Mouse (Mus musculus): Measurements from ENCODE around the gene Slc39a11. TPM values are rescaled to one million over a fixed set of nuclear protein-coding genes. Genes with fewer than 3 reads are reported as not detected.

Slc39a11 gene
- polyA plus RNA-seq (2017; shearing (Covaris generic)): 36.6 TPM

DNA sequence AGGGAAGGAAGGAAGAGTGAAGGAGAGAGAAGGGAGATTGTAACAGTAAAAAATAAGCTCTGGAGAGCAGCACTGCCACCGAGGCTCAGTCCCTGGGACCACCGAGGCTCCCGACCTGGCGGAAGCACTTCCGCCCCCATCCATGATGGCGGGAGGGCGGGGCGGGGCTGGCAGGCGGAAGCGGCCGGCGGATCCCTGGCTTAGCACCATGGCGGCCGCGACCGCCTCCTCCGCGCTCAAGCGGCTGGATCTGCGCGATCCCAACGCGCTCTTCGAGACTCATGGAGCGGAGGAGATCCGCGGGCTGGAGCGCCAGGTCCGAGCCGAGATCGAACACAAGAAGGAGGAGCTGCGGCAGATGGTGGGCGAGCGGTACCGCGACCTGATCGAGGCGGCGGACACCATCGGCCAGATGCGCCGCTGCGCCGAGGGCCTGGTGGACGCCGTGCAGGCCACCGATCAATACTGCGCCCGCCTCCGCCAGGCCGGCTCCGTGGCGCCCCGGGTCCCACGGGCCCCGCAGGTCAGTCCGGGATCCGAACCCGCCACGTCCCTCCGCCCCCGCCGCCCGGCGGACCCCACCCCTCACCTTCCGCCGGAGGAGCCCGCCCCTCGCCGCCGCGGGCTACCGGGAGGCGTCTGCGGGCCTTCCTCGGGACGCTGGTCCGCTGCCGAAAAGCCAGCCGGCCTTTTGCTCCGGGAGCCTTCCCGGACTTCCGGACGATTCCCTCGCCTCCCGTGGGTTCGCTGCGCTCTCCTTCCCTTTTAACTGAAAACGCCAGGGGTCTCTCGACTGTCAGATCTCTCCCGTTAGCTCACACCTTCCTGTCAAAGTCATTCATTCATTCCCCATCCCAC lies at the start of gene Slc39a11:
Gene Slc39a11 (minus strand): TSS at position 727 of the 858 bp plus-strand sequence.

DNA sequence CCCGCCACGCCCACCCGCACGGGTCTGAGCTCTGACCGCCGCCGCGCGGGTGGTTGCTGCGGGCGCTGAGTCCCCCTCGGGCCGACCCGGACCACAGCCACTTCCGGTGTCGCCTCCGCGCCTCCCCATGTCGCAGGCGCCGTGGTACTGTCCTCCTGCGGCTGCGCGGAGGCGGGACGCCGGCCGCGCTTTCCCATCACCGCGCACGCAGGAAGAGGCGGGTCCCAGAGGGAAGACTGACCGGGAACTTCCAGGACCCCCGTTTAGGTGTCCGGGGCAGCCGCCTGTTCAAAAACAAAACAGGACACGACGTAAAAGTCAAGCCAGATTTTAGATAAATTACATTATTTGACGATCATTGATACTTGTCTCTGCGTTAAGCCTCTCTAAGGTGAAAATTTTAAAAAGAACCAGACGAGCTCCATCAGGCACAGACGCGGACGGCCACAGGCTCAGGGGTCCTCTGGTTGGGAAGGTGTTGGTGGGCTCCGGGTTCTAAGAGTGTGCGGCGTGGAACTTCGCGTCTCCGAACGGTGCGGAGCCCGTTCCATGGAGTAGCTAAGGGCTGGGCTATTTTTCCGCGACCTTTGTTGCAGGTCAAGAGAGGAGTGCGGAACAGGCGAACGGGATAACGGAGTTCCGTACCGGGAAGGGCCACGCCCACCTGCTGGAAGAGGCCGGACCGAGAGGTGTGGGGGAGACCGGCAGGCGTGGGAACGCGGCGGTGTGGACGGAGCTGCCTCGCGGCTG lies 34.3 kb upstream of the Slc39a11 start, which contains the start of the genes Fam104a and D11Wsu47e:
Gene Fam104a (minus strand): TSS at position 199 of the 750 bp plus-strand sequence.
Gene D11Wsu47e (plus strand): TSS at position 456 of the 750 bp plus-strand sequence.

DNA sequence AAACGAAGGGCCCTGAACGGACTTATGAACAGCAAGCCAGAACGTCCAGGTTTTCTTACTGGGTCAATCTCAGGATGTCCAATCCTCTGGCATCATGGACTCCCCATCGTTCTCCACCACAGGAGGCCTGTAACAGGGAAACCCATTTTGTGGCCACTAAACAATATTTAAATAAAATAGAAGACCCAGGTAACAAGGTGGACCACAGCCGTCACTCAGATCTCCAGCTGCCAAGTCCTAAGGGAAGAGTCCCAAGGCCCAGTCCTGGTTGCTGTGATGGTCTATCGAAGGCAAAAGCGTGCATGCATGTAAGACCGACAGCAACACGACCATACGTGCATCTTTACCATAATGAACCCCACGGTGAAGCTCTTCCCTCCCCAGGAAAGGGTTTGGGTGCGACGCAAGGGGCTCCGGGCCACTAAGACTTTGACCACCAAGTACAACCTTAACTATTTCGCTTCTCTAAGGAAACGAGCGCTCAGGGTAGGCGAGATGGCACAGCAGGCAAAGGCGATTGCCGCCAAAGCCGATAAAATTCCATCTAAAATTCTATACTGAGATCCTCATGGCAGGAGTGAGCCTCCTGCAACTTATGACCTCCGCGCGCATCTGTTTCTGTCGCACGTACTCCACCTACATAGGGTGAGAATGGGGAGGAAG lies 1.1 kb downstream of the Slc39a11 start, which contains the start of gene Cog1:
Gene Cog1 (plus strand): TSS at position 480 of the 663 bp plus-strand sequence.

DNA sequence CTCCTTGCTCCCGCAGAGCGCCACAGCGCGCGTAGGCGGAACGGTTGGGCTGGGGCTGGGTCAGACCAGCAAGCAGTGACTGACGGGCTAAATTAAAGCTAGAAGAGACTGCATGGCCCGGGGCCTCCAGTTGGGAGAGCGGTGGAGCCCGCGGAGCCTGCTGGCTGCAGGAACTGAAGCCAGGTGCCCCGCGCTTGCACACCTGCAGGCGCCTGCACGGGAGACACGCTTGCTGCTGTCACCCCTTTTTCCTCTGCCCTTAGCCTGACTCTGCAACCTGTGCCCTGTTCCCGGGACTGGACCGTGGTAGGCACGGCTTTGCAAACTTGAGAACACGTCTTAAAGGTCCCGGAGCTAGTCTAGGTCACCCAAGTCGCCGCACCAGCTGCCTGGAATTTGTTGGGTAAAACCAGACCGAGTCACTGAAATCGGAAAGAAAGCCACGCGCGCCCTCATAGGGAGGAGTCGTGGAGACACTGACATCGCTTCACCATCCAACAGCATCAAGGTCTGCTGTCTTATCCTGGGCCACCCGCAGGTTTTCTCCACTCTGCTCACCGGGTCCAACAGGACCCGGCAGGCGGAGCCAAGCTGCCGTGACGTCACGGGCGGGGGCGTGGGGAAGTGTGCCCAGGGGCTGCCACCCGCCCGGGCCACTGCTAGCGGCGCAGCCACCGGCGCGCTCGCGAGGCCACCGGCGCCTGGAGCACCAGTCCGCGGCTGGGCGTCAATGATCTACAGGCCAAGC lies 31.0 kb downstream of the Slc39a11 start, which contains the start of gene Sstr2:
Gene Sstr2 (plus strand): TSS at position 671 of the 748 bp plus-strand sequence.

Other genes with a start within 250 kb of the Slc39a11 start
- gene Sstr2, start 30.7 kb downstream of the Slc39a11 start, polyA plus RNA-seq (2017; shearing (Covaris generic)): 0.22 TPM
- 64.7 TPM for gene Cog1, start 910 bp downstream of the Slc39a11 start, polyA plus RNA-seq (2017; shearing (Covaris generic))
- gene Fam104a, start 34.1 kb upstream of the Slc39a11 start, polyA plus RNA-seq (2017; shearing (Covaris generic)): 62.5 TPM
- gene D11Wsu47e, start 34.3 kb upstream of the Slc39a11 start, polyA plus RNA-seq (2017; shearing (Covaris generic)): 18.6 TPM
- gene Cpsf4l, start 59.9 kb upstream of the Slc39a11 start, polyA plus RNA-seq (2017; shearing (Covaris generic)): not detected
- 7.3 TPM for gene Cdc42ep4, start 101.8 kb upstream of the Slc39a11 start, polyA plus RNA-seq (2017; shearing (Covaris generic))

Data from CD4-positive, CD25-positive, alpha-beta regulatory T cell (primary cell).